Mouse (Mus musculus) kidney, adult 2 months (tissue): ENCODE data around the gene Fads2. TPM values are rescaled to one million over a fixed set of nuclear protein-coding genes. Genes with fewer than 3 reads are reported as not detected.

Experiments used
- DNase-seq: peaks from one replicate; pipeline ENCODE4 v3.0.0; 2021
- H3K27ac ChIP-seq: fragments of 200-500 bp; 2 replicates; pipeline ENCODE4 v1.5.1; 2012; ENCODE audit warnings: low read depth, low read length, control low read depth, inconsistent platforms; ENCODE audit not compliant: insufficient read depth
- H3K27me3 ChIP-seq: fragments of 200-500 bp; replicated peaks from 2 replicates; pipeline ENCODE4 v1.6.1; 2012; ENCODE audit warnings: mild to moderate bottlenecking, moderate library complexity, low read length, inconsistent platforms; ENCODE audit not compliant: control insufficient read depth, insufficient read depth
- H3K36me3 ChIP-seq: fragments of 200-500 bp; 2 replicates; pipeline ENCODE4 v1.6.1; 2012; ENCODE audit warnings: mild to moderate bottlenecking, moderate library complexity, low read length, inconsistent platforms; ENCODE audit not compliant: control insufficient read depth, insufficient read depth
- H3K4me1 ChIP-seq: fragments of 200-500 bp; 2 replicates; pipeline ENCODE4 v1.6.1; 2011; ENCODE audit warnings: low read length; ENCODE audit not compliant: control insufficient read depth, insufficient read depth
- H3K4me3 ChIP-seq: fragments of 200-500 bp; 2 replicates; pipeline ENCODE4 v1.5.1; 2011; ENCODE audit warnings: mild to moderate bottlenecking, low read depth, low read length, control low read depth; ENCODE audit not compliant: insufficient read depth
- CTCF ChIP-seq: fragments of 200-500 bp; conservative IDR thresholded peaks from 2 replicates; pipeline ENCODE4 v1.5.1; 2011; ENCODE audit warnings: low read depth, mild to moderate bottlenecking, control low read depth, low read length, moderate library complexity, mixed read lengths; ENCODE audit not compliant: insufficient read depth, insufficient read length
- POLR2A ChIP-seq: fragments of 200-500 bp; IDR thresholded peaks from one replicate; pipeline ENCODE4 v1.6.1; 2011; ENCODE audit warnings: low read depth, low read length, control low read depth
- WGBS: fragments of 180-500 bp; shearing (Covaris S2); methylation state at CpG from one replicate; pipeline ENCODE4 v1.1.7; 2018; 5-methylcytosine and 5-hydroxymethylcytosine counted together
- polyA plus RNA-seq: library from polyadenylated mRNA; depleted of rRNA; stranded (reverse); fragments of >200 nt; gene quantifications from 2 replicates; pipeline ENCODE4 v1.2.3, GENCODE M21; 2012; rRNA removed

The Fads2 gene
- polyA plus RNA-seq, 1 experiment, result 240 TPM

- Histone ChIP-seq H3K27ac (peak overlapping the region; percentile 13; the same call in 1 of the 2 replicates), H3K27me3 (no peaks in the 10 kb centered on the region), H3K4me1 (peaks cover 9% of the 10 kb centered on the region; the same call in 1 of the 2 replicates), H3K4me3 (no peak overlapping the region), H3K36me3 (no peaks in the 10 kb centered on the region)
- no peak for TF ChIP-seq POLR2A
- TF ChIP-seq CTCF, result no peak
- 31% methylated on average over 3 of the region's 3 CpGs for WGBS
- no peak for DNase-seq
Observed at GRCm38 (mm10) chr19:10013348-10013747, 88.2 kb downstream of the Fads2 start.

DNA sequence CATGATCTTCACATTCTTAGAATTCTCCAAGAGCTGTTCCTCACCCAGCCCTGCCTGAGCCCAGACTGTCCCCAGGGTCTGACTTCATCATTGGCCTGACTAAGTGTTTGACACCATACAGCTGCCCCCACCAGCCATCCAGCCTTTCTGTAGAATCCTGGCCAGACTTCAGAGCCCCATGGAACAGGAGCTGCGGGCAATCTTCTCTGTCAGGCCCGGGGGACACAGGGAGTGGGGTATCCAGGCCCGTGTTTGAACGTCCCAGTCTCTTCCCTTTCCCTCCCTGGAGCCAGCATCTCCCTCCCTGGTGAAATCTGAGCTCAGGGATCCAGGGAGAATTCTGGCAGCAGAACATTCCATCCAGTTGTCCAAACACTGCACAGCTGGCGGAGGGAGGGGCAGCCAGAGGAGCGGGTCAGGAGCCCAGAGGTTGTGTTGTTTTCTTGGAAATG, 88.7 kb downstream of the Fads2 start:
- peaks cover 9% of the 10 kb centered on the region; the same call in 1 of the 2 replicates for H3K4me1 ChIP-seq
- no peaks in the 10 kb centered on the region for H3K36me3 ChIP-seq
- H3K4me3 ChIP-seq, result no peak overlapping the region
- H3K27ac ChIP-seq, result peak overlapping the region; percentile 33
- 34% methylated on average over 6 of the region's 6 CpGs for WGBS
- peak; percentile 59 for DNase-seq
- TF ChIP-seq POLR2A (no peak), CTCF (no peak)
- H3K27me3 ChIP-seq, result no peaks in the 10 kb centered on the region

Other genes starting within 250 kb of the Fads2 start
- 3.9 and 4.7 TPM in 2 replicates for gene Incenp, start 202.2 kb downstream of the Fads2 start, polyA plus RNA-seq
- 8,110 and 8,726 TPM in 2 replicates for gene Fth1, start 121.1 kb downstream of the Fads2 start, polyA plus RNA-seq
- 0.33 and 0.38 TPM in 2 replicates for gene Best1, start 100.1 kb downstream of the Fads2 start, polyA plus RNA-seq
- 66.0 and 90.9 TPM in 2 replicates for gene Rab3il1, start 100.1 kb downstream of the Fads2 start, polyA plus RNA-seq
- gene Fads3, start 60.2 kb downstream of the Fads2 start, polyA plus RNA-seq, result 382 and 459 TPM in 2 replicates
- 87.4 and 88.4 TPM in 2 replicates for gene Fads1, start 81.1 kb upstream of the Fads2 start, polyA plus RNA-seq
- gene Tmem258, start 102.3 kb upstream of the Fads2 start, polyA plus RNA-seq, result 123 and 135 TPM in 2 replicates
- 4.8 and 4.9 TPM in 2 replicates for gene Fen1, start 102.4 kb upstream of the Fads2 start, polyA plus RNA-seq
- 18.8 and 24.5 TPM in 2 replicates for gene Myrf, start 139.0 kb upstream of the Fads2 start, polyA plus RNA-seq
- gene Dagla, start 203.1 kb upstream of the Fads2 start, polyA plus RNA-seq, result 7.0 and 8.2 TPM in 2 replicates